Mouse (Mus musculus) urinary bladder, postnatal 36 days (tissue): Measurements from ENCODE around the gene Psmb3.
"Not testable (repeated sequence)": the region's sequence is repeated elsewhere in the genome, so short reads cannot be mapped to it uniquely, and the experiment has no call there.

Source experiments
- DNase-seq, 2 experiments: peaks; one replicate each; pipeline ENCODE4 v3.0.0; 2022; ENCODE audit warnings: low spot score in 2 of 2, mixed read lengths in 1 of 2

The Psmb3 gene

DNA sequence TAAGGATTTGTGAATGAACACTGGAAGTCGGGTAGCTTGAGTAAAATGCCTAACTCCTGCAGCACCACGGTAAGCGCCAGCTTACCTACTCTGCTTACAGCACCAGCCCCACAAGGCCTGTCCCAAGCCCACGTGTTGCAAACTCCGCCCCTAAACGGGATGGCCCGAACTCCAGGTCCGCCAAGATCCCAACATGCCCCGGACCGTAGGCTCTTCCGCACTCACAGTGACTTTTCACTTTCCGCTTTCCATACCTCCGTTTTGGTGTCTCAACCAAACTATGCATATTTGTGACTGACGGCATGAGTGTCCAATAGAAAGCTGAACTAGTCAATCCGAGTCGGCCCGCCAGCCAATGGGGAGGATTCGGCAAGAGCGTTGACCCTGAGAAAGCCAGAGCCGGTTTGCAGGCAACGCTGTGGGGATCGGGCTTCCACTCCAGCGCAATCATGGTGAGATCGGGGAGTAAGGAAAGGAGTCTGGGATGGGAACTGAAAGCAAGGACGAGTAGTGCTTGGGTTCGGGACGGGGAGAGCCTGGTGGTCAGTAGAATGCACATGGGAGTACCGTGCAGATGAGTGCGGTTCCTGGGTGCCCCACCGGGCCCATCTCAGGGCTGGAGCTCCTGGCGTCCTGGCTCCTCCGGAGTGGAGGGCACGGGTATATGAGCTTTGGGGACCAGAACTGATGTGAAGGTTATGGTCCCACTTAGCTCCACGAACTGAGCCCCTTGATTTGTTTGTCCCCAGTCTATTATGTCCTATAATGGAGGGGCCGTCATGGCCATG lies at the start of gene Psmb3:
Psmb3 (plus strand) TSS at position 361 of the 788 bp plus-strand sequence.
- peak; percentile 98 to 99 for DNase-seq

DNA sequence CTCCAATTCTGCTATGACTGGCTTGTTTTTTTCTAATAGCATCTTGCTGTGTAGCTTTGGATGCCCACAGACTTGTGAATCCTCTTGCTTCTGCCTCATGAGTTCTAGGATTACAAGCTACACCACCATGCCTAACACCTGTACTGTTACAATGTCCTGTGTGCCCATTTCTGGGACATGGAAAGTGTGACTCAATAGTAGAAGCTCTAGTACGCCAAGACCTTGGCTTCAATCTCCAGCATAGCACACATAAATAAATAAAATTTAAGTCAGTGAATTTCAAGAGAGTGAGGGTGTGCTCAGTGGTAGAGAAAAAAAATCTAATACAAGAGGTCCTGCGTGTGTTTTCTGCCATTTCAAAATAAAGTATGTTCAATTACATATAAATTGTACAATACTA lies 49.0 kb upstream of the Psmb3 start:
- DNase-seq, result no peak

DNA sequence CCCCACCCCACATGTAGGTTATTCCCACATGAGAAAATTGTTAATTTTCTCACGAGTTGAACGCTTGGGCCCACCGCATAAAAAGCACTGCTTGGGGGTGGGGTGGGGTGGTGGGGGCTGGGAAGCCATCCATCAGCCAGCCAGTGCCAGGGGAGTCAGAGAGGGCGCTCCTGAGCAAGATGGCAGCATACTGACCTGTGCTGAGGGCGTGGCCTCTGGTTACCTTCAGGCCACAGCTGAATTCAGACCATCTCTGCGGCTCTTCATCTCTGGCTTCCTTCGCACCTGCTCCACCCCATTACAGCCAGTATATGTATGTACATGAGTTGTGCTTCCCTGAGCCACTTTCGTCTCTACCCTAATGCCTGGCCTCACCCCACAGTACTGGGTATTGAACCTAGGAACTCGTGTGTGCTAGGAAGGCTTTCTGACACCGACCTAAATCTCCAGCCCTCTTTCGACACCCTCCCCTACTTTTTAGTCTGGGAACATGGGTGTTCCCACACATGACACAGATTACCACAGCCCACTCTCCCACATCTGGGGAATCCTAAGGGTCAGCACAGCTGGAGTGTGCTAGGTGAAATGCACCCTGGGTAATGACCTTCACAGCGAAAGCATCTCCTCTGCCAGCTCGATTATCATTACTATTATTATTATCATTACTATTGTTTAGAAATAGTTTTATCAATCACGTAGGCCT lies 46.8 kb upstream of the Psmb3 start:
- no peak for DNase-seq

DNA sequence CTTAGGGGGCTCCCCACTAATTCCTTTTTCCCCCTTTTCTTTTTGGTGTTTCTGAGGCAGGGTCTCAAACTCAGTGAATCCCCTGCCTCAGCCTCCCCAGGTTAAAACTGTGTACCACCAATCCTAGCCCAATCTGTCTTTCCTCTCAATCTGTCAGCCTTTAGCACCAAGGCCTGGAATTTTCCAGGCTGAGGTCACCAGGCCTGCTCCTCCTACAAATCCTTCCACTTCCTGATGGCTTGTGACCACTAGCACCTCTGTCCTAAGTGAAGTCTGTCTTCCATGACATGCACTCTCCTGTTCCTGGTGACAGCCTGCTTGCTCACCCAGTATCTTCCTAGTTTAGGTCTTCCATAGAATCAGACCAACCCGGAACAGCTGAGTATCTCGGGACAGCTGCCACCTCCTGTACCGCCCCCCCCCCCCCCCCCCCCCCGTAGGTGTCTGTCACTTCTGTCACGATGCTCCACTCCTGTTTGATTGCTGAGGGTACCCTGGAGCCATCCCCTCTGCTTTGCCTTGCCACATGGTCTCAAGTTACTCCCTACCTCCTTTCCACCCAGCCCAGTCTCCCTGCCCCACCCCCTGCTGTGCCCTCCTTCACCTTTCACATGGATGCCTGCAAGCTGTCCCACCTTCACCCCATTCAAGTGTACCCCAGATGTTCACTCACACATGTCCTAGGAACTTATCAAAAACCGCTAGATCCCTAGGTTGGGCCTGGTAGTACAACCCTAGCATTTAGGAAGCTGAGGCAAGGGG lies 45.8 kb upstream of the Psmb3 start:
- no peak for DNase-seq

DNA sequence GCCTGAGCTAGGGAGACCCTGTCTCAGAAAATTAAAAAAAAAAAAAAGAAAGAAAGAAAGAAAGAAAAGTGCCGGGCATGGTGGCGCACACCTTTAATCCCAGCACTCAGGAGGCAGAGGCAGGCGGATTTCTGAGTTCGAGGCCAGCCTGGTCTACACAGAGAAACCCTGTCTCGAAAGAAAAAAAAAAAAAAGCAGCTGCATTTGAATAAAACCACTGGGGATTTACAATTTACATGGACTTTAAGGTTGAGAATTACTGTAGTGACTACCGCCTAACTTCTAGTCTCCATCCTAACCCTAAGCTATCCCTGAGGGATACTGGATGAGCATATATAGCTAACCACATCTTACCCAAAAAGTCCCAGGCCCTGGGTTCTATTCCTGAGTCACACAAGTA lies 45.2 kb upstream of the Psmb3 start:
- not testable (repeated sequence) for DNase-seq

DNA sequence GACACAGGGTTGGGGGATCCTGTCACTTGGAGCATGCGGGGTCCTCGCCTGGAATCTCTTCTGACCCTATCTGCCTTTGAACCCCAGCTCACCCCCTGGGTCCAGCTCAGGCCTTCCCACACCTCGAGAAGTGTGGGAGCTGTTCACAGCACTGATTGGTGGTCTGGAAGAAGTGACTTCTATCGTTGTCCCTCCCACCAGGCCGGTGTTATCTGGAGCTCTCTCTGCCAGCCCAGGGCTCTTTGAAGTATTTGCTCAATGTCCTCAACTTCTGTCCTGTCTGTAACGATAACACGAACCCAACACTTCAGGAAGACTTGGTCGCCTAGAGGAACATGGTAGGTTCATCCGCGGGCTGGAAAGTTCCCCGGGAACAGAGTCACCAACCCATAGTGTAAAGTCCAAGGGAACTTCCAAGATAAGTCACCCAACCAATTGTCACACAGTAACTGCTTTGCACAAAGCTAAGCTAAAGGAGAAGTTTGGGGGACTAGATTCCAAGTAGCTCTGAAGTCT lies 44.4 kb upstream of the Psmb3 start:
- no peak for DNase-seq

DNA sequence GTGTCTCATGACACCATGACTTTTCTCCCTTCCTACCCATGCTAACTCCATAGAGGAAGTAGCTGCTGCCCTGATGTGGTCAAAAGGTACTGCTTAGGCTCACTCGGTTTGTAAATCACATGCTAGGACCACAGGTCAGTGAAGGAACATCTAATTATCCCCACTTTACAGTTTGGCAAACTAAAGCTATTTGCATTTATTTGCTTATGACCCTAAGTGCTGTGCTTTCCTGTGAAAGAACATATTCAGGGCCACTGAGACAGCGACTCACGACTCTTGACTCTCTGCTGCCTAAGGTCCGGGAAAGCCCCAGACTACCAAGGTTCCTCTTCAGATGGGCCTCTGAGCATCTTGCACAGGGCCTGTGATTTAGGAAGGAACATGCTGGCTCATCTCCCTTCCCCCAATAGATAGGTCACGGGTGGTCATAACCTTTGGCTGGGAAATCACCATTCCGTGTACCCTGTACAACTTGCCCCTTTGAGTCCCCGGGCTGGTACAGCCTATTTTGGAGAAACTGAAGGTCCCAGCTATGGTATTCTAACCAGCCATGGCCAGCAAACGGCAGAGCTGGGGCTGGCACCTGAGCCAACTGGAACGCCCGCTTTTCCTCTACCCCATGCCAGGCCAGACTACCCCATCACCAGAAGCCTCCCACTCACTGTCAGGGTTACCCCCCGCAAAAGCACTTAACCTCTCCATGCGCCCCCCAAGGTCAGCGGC lies 43.8 kb upstream of the Psmb3 start:
- no peak for DNase-seq

DNA sequence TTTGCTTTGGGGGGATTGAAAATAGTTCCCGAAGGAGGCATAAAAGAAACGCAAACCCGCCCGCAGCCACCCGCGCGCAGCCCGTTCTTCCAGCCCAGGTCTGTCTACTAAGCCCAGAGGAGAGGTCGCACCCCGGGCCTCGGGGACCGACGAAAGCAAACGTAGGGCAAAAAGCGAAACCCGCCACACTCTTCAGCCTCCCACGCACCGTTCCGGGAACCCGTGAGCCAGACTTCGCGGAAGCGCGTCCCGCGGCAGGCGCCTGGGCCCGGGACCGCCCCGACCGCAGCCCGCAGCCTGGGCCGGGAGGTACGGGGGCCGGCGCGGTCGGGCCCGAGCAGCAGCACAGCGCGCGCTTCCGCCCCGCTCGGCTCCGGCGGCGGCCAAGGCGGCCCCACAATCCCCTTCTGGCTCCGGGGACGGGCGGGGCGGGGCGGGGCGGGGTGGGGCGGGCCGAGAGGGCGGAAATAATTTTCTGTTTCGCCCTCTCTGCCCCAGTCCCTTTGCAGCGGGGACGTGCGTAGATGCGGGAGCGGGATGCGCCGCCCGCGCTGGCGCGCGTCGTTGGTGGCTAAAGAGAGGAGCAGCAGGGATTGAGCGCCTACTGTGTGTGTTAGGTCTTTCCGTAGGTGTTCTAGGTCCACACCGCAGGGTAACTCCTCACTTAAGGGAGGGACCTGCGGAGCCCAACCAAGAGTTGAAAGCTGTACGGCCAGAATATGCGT lies 43.0 kb upstream of the Psmb3 start:
- DNase-seq, result peak; percentile 61 to 73

DNA sequence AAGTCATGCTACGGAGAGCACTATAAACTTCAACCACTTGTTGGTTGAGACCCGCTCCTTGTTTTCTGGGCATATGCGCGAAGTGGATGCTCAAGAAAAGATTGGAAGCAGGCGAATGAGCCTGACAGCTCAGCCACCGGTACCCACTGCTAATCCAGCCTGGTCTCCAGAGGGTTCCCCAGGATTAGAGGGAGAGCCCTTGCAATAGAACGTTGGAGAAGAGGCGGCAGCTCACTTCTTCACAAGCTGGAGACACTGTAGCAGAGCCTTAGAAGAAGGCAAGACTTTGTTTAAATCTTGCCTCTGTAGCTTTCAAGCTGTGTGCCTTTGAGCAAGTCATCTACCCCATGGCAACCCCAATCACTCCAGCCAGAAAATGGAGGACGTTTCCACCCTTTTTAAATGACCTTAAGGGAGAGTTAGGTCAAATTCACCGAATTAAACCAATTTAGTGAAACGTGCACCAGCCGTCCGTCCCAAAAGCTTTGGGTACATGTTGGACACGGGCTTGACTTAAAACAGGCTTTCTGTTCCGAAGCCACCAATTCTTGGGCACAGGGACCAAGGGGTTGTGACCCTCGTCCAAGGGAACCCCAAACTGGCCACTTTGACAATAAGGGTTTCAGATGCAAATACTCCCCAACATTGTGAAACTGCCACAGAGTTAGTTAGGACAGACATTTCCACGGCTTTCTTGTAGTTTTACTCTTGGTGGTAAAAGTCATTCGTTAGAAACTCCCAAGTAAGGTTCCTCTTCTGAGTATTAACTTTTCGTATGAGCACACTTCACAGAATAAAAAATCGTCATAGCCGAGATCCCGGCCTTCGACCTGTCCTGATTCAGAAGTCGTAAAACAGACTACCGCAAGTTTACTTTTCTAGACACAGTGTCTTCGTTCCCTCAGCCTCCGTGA lies 42.2 kb upstream of the Psmb3 start:
- no peak for DNase-seq

DNA sequence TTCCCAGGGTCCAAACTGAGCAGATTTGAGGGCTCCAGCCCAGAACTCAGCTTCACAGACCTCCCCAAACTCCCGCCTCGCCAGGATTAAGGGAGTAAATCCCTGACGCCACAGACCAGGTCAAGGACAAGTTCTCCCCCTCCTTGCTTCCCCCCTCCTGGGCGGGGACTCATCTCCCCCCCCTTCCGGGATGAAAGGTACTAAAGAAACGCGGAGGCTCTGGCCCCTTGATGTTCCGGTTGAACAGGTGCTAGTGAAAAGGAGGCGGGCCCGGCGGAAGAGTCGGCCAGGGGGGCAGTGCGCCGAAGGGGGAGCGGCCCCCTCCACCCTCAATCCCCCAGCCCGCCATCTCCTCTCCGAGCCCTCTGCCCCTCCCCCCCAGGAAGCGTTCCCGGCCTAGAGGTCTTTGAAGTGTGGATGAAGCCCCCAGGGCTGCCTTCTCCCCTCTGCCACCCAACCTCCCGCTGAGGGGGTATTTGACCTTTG lies 41.5 kb upstream of the Psmb3 start:
- peak; percentile 65 to 79 for DNase-seq

DNA sequence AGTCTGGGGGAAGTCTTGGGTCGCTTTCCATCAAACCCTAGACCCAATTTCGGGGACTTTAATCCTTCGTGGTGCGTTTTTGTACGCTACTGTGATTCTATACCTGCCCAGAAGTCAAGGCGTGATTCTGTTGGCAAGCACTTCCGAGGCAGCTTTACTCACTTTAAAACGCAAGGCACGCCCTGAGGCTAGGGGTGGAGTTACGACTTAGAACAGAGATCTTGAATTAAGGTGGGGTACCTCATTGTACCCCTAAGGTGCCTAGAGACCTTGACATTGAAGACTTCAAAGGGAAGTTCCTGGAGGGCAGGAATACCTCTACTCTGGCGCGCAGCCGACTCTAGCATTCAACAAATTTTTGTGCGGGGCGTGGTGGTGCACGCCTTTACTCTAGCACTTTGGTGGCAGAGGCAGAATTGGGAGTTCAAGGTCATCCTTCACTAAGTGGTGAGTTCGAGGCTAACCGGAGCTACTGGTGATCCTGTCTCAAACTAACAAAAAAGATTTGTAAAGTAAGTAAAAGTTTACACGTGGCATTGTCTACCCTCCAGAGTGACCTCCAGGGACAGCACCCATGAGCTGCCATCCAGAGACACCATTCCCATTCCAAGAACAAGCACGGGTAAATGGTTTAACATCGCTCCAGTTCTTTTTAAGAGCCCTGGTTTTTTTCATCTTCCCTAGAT lies 40.8 kb upstream of the Psmb3 start:
- peak; percentile 48 to 52 for DNase-seq

DNA sequence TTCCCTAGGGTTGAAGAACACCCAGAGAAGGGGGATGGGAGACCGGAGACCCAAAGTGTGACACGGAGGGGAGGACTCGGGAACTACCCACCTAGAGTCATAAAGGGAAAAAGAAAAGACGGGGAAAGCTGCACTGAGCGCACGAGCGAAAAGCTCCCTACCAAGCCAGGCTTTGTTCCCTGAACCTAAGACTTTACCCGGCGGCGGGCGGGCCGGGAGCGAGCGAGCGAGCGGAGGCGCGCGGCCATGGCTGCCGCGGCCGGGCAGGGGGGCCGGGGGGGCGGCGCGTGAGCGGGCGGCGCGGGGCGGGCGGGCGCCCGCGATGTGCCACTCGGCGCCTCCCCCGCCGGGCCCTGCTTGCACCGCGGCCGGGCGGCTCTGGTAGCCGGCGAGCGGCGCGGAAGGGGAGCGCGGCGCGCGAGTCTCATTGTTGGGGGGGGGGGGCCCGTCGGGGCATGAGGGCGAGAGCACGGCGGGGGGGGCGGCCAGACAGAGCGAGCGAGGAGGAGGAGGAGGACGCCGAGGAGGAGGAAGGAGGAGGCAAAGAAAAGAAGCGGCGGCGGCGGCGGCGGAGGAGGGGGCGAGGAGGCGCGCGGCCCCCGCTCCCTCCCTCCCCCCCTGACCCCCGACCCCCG lies 40.2 kb upstream of the Psmb3 start, which contains the start of gene Mllt6:
Mllt6 (plus strand) TSS at position 522 of the 635 bp plus-strand sequence.
- DNase-seq, result peak; percentile 59 to 72

DNA sequence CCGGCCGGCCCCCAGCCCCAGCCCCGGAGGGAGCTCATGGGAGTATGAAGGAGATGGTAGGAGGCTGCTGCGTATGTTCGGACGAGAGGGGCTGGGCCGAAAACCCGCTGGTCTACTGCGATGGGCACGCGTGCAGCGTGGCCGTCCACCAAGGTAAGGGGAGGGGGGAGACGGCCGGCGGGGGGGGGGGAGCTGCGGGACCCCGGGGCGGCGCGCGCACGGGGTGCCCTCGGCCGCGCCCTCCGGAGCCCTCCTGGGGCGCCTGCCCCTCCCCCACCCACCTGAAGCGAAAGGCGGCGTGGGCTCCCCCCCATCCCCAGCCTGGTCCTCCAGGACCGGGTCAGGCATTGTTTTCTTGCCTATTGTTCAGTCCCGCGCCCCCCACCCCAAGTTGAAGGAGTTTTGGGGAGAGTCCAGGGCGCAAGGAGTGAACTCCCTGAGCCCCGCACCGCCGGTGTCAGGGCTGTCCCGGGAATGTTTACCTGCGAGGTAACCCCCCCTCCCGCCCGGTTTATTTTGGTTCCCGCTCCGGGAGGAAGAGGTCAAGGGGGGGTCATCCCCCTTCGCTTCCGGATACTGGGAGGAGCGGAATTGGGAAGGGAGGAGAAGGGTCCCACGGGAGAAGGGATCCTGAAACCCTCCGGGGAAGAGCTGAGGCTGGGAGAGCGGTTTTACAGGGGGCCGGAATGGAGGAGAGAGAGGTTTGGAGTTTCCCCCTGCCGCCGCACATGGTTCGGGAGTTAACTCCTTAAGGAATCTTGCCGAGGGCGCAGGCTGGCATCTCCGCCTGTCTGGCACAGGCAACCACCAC lies 39.5 kb upstream of the Psmb3 start:
- peak; percentile 35 to 36 for DNase-seq

DNA sequence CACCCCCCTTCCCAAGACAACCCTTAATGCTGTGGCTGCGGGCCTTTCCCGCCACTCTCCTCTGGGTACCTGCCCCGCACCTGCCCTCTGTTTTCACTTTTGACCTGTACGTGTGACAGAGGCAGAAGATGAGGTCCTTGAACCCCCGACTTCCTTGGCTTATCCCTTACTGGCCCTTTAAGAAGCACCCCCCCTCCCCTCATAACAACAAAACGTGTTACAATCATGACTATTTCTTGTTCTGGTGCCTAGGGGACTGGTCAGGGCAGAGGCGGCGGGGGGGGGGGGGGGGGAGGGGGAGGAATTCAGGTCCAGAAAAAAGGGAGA lies 38.9 kb upstream of the Psmb3 start:
- peak in 1 of 2 experiments; percentile 17 for DNase-seq

DNA sequence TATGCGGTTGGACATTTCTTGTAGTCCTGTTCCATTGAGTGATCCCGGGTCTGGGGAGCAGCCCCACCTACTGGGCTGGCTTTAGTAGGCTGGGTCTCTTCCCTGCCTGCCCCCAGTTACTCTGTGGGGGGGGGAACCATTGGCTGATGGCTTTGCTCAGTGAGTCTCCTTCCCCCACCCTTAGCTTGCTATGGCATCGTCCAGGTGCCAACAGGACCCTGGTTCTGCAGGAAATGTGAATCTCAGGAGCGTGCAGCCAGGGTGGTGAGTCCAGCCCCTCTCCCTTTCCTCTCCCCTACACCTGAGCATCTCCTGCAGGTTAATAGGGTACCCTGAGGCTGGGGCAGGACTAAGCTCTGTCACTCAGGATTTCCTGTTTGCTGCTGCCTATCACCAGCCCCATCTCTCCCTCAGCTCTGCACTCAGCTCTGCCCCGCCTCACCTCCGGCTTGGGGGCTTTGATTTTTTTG lies 38.4 kb upstream of the Psmb3 start:
- no peak for DNase-seq

DNA sequence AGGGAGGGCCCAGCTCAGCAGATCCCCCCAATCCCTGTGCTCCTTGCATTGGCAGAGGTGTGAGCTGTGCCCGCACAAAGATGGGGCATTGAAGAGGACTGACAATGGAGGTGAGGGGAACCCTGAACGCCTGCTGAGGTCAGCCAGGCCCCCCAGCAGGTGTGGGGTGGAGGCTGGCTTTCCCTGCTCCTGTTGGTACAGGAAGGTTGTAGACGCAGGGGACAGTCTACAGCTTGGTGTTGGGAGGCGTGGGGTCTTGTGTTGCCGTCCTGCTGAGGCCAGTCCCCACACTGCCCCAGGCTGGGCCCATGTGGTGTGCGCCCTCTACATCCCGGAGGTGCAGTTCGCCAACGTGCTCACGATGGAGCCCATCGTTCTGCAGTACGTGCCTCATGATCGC lies 37.8 kb upstream of the Psmb3 start:
- no peak for DNase-seq

DNA sequence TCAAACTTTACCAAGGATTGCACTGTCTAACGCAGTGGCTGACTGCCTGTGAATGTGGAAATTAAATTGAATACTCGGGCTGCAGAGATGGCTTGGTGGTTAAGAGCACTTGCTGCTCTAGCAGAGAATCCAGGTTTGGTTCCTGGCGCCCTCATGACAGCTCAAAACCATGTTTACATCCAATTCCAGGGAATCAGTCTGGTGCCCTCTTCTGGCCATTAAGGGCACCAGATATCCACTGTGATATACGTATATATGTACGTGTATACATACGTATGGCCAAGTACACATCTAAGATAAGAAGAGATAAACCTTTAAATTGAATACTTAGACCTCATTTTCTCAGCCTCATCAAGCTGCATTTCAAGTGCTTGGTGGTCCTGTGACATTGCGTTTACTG lies 37.0 kb upstream of the Psmb3 start:
- DNase-seq, result no peak

DNA sequence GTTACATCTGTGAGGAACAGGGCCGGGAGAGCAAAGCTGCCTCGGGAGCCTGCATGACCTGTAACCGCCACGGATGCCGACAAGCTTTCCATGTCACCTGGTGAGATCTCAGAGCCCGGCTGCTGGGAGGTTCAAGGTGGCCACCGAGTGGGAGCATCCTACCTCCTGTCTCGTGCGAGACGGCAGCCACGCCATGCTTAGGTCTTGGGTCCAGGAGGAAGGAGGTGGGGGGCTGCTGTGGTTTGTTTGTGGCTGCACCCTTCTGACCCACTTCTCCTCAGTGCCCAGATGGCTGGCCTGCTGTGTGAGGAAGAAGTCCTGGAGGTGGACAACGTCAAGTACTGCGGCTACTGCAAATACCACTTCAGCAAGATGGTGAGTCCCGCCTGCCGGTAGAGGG lies 36.4 kb upstream of the Psmb3 start:
- no peak for DNase-seq
